Mouse (Mus musculus): Measurements from ENCODE around the gene H3f3a. TPM values are rescaled to one million over a fixed set of nuclear protein-coding genes. Genes with fewer than 3 reads are reported as not detected.

H3f3a gene
- polyA plus RNA-seq, 1 experiment from 2014 or later = 1,774 TPM

GRCm38 (mm10) chr1:180780291-180780690 lies 33.5 kb downstream of the H3f3a start:
- peaks cover 7% of the 10 kb centered on the region; the same call in 1 of the 2 replicates for H3K4me1 ChIP-seq (ENCODE audit: insufficient read depth, low read depth, low read length)
- TF ChIP-seq EP300 (IDR thresholded peaks at IDR 0.05) (no peak), CTCF (IDR thresholded peaks at IDR 0.05) (no peak)
- no peak overlapping the region for H3K4me2 ChIP-seq (replicated peaks; ENCODE audit: low read depth, low read length)
- H3K27me3 ChIP-seq (replicated peaks; ENCODE audit: insufficient read depth, low read length) = no peaks in the 10 kb centered on the region
- no peaks in the 10 kb centered on the region for H3K36me3 ChIP-seq (ENCODE audit: insufficient read depth, low read length)
- H3K27ac ChIP-seq (ENCODE audit: low read length) = no peak overlapping the region
- no peak overlapping the region for H3K9ac ChIP-seq (replicated peaks; ENCODE audit: low read depth)
- no peak for DNase-seq (ENCODE audit: low spot score)
- ATAC-seq = no peak
- H3K9me3 ChIP-seq (ENCODE audit: low read length) = no peaks in the 10 kb centered on the region
- H3K4me3 ChIP-seq (ENCODE audit: low read depth, low read length) = no peak overlapping the region
- WGBS = 94% methylated on average over 8 of the region's 8 CpGs

DNA sequence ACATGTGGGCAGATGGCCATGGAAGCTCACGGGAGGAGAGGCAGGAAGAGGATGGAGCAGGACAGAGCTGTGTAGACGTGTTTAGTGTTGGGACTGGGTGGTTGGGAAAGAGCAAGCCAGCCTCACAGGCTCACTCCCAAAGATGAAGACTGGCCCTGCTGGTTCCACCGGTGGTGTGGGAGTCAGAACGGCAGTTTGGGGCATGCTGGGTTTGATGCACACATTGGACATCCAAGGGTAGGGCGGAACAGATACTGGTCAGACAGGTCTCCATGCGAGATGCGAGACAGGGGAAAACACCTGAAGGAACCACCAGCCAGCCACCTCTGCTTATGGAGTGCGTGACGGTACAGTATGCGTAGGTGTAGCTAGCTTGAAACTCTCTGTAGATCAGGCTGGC lies 34.8 kb downstream of the H3f3a start:
- Histone ChIP-seq H3K9me3 (ENCODE audit: low read length) (no peaks in the 10 kb centered on the region), H3K4me3 (ENCODE audit: low read depth, low read length) (no peak overlapping the region), H3K4me1 (ENCODE audit: insufficient read depth, low read depth, low read length) (peaks cover 7% of the 10 kb centered on the region; the same call in 1 of the 2 replicates), H3K27me3 (replicated peaks; ENCODE audit: insufficient read depth, low read length) (no peaks in the 10 kb centered on the region), H3K9ac (replicated peaks; ENCODE audit: low read depth) (no peak overlapping the region), H3K36me3 (ENCODE audit: insufficient read depth, low read length) (no peaks in the 10 kb centered on the region), H3K4me2 (replicated peaks; ENCODE audit: low read depth, low read length) (peak overlapping the region; percentile 87; the same call in 1 of the 2 replicates), H3K27ac (ENCODE audit: low read length) (no peak overlapping the region)
- WGBS = 65% methylated on average over 10 of the region's 10 CpGs
- ATAC-seq (no peak), DNase-seq (ENCODE audit: low spot score) (no peak)
- TF ChIP-seq EP300 (IDR thresholded peaks at IDR 0.05) (no peak), CTCF (IDR thresholded peaks at IDR 0.05) (no peak)

DNA sequence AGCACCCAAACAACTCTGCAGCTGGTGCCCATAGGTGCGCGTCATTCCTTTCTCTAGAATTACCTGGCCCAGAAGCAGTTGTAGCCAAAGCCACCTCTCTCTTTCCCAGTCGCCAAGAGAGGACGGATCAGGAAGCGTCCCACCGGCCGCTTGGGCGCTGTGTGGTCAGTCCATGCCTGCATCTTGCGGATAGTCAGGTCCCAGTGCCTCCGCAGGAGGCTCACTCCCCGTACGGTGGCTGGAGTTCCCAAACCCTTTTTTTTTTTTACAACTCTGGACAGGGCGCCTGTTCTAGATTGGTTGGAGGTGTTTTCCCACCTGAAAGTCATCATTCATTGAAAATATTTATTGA lies 35.4 kb downstream of the H3f3a start:
- no peaks in the 10 kb centered on the region for H3K27me3 ChIP-seq (replicated peaks; ENCODE audit: insufficient read depth, low read length)
- under 1% methylated on average over 13 of the region's 13 CpGs for WGBS

DNA sequence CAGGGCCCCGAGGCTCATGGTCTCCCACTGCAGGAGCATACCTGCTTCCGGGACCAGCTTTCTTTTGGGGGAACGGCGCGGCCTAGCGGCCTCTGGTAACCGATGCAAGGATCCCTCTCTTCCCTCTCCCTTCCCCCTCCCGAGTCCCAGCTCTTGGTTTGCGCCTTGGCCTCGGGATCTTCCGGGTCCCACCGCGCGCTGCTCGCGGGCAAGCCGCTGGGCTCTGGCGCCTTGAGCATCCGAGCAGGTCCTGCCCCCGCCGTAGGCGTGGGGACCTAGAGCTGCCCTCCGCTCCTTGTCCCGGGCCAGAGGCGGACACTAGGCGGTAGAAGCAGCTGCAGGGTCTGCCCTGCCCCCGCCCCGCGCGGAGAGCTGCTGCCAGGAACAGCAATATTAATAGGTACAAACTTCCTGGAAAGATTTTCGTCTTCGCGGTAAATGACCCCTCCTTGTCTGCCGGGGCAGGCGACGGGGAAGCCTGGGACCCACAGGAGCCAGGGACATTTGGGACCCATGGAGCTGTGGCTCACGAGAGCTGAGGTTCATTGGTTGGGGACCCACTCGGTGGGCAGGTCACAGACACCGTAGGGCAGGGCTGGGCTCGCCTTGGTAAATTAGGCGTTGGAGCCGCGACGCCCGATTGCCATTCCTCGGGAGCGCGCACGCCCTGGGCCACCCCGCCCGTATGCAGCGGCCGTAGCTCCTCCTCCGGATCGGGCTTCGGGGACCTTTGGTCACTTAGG lies 35.9 kb downstream of the H3f3a start:
- H3K4me1 ChIP-seq (ENCODE audit: insufficient read depth, low read depth, low read length) = peaks cover 7% of the 10 kb centered on the region; the same call in 1 of the 2 replicates
- H3K36me3 ChIP-seq (ENCODE audit: insufficient read depth, low read length) = no peaks in the 10 kb centered on the region
- under 1% methylated on average over 56 of the region's 56 CpGs for WGBS
- H3K9me3 ChIP-seq (ENCODE audit: low read length) = no peaks in the 10 kb centered on the region
- no peaks in the 10 kb centered on the region for H3K27me3 ChIP-seq (replicated peaks; ENCODE audit: insufficient read depth, low read length)
- peak; percentile 91 for ATAC-seq
- TF ChIP-seq CTCF (IDR thresholded peaks at IDR 0.05) (peak; percentile 72), EP300 (IDR thresholded peaks at IDR 0.05) (no peak; the same call in 1 of the 2 replicates)
- H3K27ac ChIP-seq (ENCODE audit: low read length) = peak overlapping the region; percentile 98
- H3K9ac ChIP-seq (replicated peaks; ENCODE audit: low read depth) = peak overlapping the region; percentile 87
- peak; percentile 97 for DNase-seq (ENCODE audit: low spot score)
- H3K4me2 ChIP-seq (replicated peaks; ENCODE audit: low read depth, low read length) = peak overlapping the region; percentile 87
- H3K4me3 ChIP-seq (ENCODE audit: low read depth, low read length) = peak overlapping the region; percentile 68

More for the DNA sequence above, 35.4 kb downstream of the H3f3a start:
- Histone ChIP-seq H3K9ac (replicated peaks; ENCODE audit: low read depth) (peak overlapping the region; percentile 87), H3K4me2 (replicated peaks; ENCODE audit: low read depth, low read length) (peak overlapping the region; percentile 87), H3K4me3 (ENCODE audit: low read depth, low read length) (peak overlapping the region; percentile 68), H3K9me3 (ENCODE audit: low read length) (no peaks in the 10 kb centered on the region), H3K36me3 (ENCODE audit: insufficient read depth, low read length) (no peaks in the 10 kb centered on the region), H3K4me1 (ENCODE audit: insufficient read depth, low read depth, low read length) (peaks cover 7% of the 10 kb centered on the region; the same call in 1 of the 2 replicates), H3K27ac (ENCODE audit: low read length) (peak overlapping the region; percentile 98)
- peak; percentile 40 for ATAC-seq
- DNase-seq (ENCODE audit: low spot score) = no peak
- TF ChIP-seq EP300 (IDR thresholded peaks at IDR 0.05) (no peak), CTCF (IDR thresholded peaks at IDR 0.05) (no peak)

DNA sequence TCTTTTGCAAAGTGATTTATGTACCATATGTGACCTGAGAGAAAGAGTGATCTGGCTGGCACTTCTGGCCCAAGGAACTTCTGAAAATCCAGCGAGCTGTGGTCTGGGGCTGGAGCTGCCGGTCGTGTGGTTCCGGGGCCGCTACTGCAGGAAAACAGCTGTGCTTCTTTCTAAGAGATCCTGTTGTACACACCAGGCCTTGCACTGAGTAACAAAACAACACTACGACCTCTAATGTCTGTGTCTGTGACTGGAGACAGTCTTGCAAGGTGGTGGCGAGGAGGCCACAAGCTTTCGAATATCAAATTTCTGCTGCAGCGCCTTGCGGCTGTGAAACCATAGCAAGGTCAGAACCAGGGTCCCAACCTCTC lies 36.5 kb downstream of the H3f3a start:
- ATAC-seq (peak; percentile 21), DNase-seq (ENCODE audit: low spot score) (no peak)
- peak overlapping the region; percentile 87 for H3K9ac ChIP-seq (replicated peaks; ENCODE audit: low read depth)
- peak overlapping the region; percentile 98 for H3K27ac ChIP-seq (ENCODE audit: low read length)
- peak overlapping the region; percentile 68 for H3K4me3 ChIP-seq (ENCODE audit: low read depth, low read length)
- H3K9me3 ChIP-seq (ENCODE audit: low read length) = no peaks in the 10 kb centered on the region
- H3K4me1 ChIP-seq (ENCODE audit: insufficient read depth, low read depth, low read length) = peaks cover 7% of the 10 kb centered on the region; the same call in 1 of the 2 replicates
- no peaks in the 10 kb centered on the region for H3K36me3 ChIP-seq (ENCODE audit: insufficient read depth, low read length)
- 7% methylated on average over 10 of the region's 10 CpGs for WGBS
- H3K4me2 ChIP-seq (replicated peaks; ENCODE audit: low read depth, low read length) = peak overlapping the region; percentile 87
- TF ChIP-seq EP300 (IDR thresholded peaks at IDR 0.05) = no peak
- no peak for TF ChIP-seq CTCF (IDR thresholded peaks at IDR 0.05)
- H3K27me3 ChIP-seq (replicated peaks; ENCODE audit: insufficient read depth, low read length) = no peaks in the 10 kb centered on the region

- no peaks in the 10 kb centered on the region for H3K27me3 ChIP-seq (replicated peaks; ENCODE audit: insufficient read depth, low read length)
- no peak overlapping the region for H3K4me3 ChIP-seq (ENCODE audit: low read depth, low read length)
- no peaks in the 10 kb centered on the region for H3K9me3 ChIP-seq (ENCODE audit: low read length)
- no peak overlapping the region for H3K27ac ChIP-seq (ENCODE audit: low read length)
- TF ChIP-seq CTCF (IDR thresholded peaks at IDR 0.05) = no peak
- no peak overlapping the region for H3K9ac ChIP-seq (replicated peaks; ENCODE audit: low read depth)
- peaks cover 7% of the 10 kb centered on the region; the same call in 1 of the 2 replicates for H3K4me1 ChIP-seq (ENCODE audit: insufficient read depth, low read depth, low read length)
- H3K36me3 ChIP-seq (ENCODE audit: insufficient read depth, low read length) = no peaks in the 10 kb centered on the region
- 80% methylated on average over 6 of the region's 6 CpGs for WGBS
- no peak overlapping the region for H3K4me2 ChIP-seq (replicated peaks; ENCODE audit: low read depth, low read length)
- ATAC-seq (no peak), DNase-seq (ENCODE audit: low spot score) (no peak)
Observed at GRCm38 (mm10) chr1:180776494-180776893, 37.2 kb downstream of the H3f3a start.

Measured in lung, postnatal 0 days (tissue).